Mouse (Mus musculus) neural tube, embryonic 13.5 days (tissue): ENCODE measurements at regions not wholly inside any gene's neighbourhood (a gene's known extent, or its start where the extent isn't known, plus 50 kb on each side); places are given as distances from the start of the nearest gene placed in this dataset.

ENCODE experiments used
- ATAC-seq: fragments of 200-750 bp; cut with Nextera tagmentation; 2 replicates; pipeline ENCODE4 v1.8.0; 2017; ENCODE audit warnings: low read depth, mild to moderate bottlenecking, moderate TSS enrichment, moderate library complexity
- H3K27ac ChIP-seq: fragments of 300-500 bp; sonication (generic); replicated peaks from 2 replicates; pipeline ENCODE4 v1.5.1; 2015; ENCODE audit warnings: moderate library complexity, mild to moderate bottlenecking, inconsistent platforms
- H3K27me3 ChIP-seq: fragments of 300-500 bp; sonication (generic); 2 replicates; pipeline ENCODE4 v1.6.1; 2015; ENCODE audit warnings: mild to moderate bottlenecking, inconsistent platforms
- H3K36me3 ChIP-seq: fragments of 300-500 bp; sonication (generic); 2 replicates; pipeline ENCODE4 v1.6.1; 2015; ENCODE audit warnings: mild to moderate bottlenecking, inconsistent platforms
- H3K4me1 ChIP-seq: fragments of 300-500 bp; sonication (generic); replicated peaks from 2 replicates; pipeline ENCODE4 v1.6.1; 2015; ENCODE audit warnings: inconsistent platforms
- H3K4me2 ChIP-seq: fragments of 300-500 bp; sonication (generic); 2 replicates; pipeline ENCODE4 v1.6.1; 2015; ENCODE audit warnings: inconsistent platforms, mild to moderate bottlenecking, moderate library complexity
- H3K4me3 ChIP-seq: fragments of 300-500 bp; sonication (generic); 2 replicates; pipeline ENCODE4 v1.5.1; 2015; ENCODE audit warnings: mild to moderate bottlenecking, inconsistent platforms
- H3K9ac ChIP-seq: fragments of 300-500 bp; sonication (generic); 2 replicates; pipeline ENCODE4 v1.6.1; 2015; ENCODE audit warnings: moderate library complexity, mild to moderate bottlenecking, inconsistent platforms
- H3K9me3 ChIP-seq: fragments of 300-500 bp; sonication (generic); 2 replicates; pipeline ENCODE4 v1.6.1; 2016; ENCODE audit warnings: inconsistent platforms
- WGBS: fragments of 180-500 bp; shearing (Covaris S2); methylation state at CpG from one replicate; pipeline ENCODE4 v1.1.7; 2015; 5-methylcytosine and 5-hydroxymethylcytosine counted together

- H3K9me3 ChIP-seq, result no peaks in the 10 kb centered on the region
- H3K36me3 ChIP-seq, result no peaks in the 10 kb centered on the region
- H3K4me1 ChIP-seq, result no peaks in the 10 kb centered on the region
- ATAC-seq, result no peak
- WGBS, result 79% methylated on average over 4 of the region's 4 CpGs
- H3K27ac ChIP-seq, result no peak overlapping the region
- H3K27me3 ChIP-seq, result no peaks in the 10 kb centered on the region
- H3K4me3 ChIP-seq, result no peak overlapping the region
- no peak overlapping the region for H3K4me2 ChIP-seq
- no peak overlapping the region for H3K9ac ChIP-seq
Measured at GRCm38 (mm10) chrX:12502364-12502763, 85.2 kb upstream of the Atp6ap2 start.

GRCm38 (mm10) chrX:12503581-12503980, 84.0 kb upstream of the Atp6ap2 start:
- Histone ChIP-seq H3K9me3 (no peaks in the 10 kb centered on the region), H3K9ac (no peak overlapping the region), H3K4me3 (no peak overlapping the region), H3K27ac (no peak overlapping the region), H3K27me3 (no peaks in the 10 kb centered on the region), H3K4me2 (no peak overlapping the region), H3K36me3 (no peaks in the 10 kb centered on the region), H3K4me1 (no peaks in the 10 kb centered on the region)
- WGBS, result 86% methylated on average over 1 of the region's 1 CpGs
- ATAC-seq, result no peak

- Histone ChIP-seq H3K9me3 (no peaks in the 10 kb centered on the region), H3K4me2 (no peak overlapping the region), H3K36me3 (no peaks in the 10 kb centered on the region), H3K4me3 (no peak overlapping the region), H3K27me3 (no peaks in the 10 kb centered on the region), H3K9ac (no peak overlapping the region), H3K27ac (no peak overlapping the region), H3K4me1 (no peaks in the 10 kb centered on the region)
- WGBS, result 79% methylated on average over 3 of the region's 3 CpGs
- ATAC-seq, result no peak
Measured at GRCm38 (mm10) chrX:12511119-12511518, 76.5 kb upstream of the Atp6ap2 start.

- no peak overlapping the region for H3K4me2 ChIP-seq
- ATAC-seq, result no peak
- 48% methylated on average over 3 of the region's 3 CpGs for WGBS
Measured at GRCm38 (mm10) chrX:12525044-12525443, 62.6 kb upstream of the Atp6ap2 start.

GRCm38 (mm10) chrX:12530406-12531311, 56.9 kb upstream of the Atp6ap2 start:
- Histone ChIP-seq H3K9me3 (no peaks in the 10 kb centered on the region), H3K4me2 (no peak overlapping the region), H3K27me3 (no peaks in the 10 kb centered on the region), H3K36me3 (no peaks in the 10 kb centered on the region), H3K4me1 (no peaks in the 10 kb centered on the region), H3K27ac (no peak overlapping the region), H3K9ac (no peak overlapping the region), H3K4me3 (no peak overlapping the region)
- no peak for ATAC-seq
- 59% methylated on average over 6 of the region's 6 CpGs for WGBS

More at GRCm38 (mm10) chrX:12525044-12525443, 62.6 kb upstream of the Atp6ap2 start:
- H3K27ac ChIP-seq, result no peak overlapping the region
- H3K36me3 ChIP-seq, result no peaks in the 10 kb centered on the region
- H3K9me3 ChIP-seq, result no peaks in the 10 kb centered on the region
- H3K4me3 ChIP-seq, result no peak overlapping the region
- H3K4me1 ChIP-seq, result no peaks in the 10 kb centered on the region
- no peak overlapping the region for H3K9ac ChIP-seq
- H3K27me3 ChIP-seq, result no peaks in the 10 kb centered on the region
